Mouse (Mus musculus) liver, postnatal 0 days (tissue): ENCODE data around the gene E330021D16Rik.

Experiments
- CTCF ChIP-seq: sonication (generic); IDR thresholded peaks from 2 replicates; pipeline ENCODE4 v1.5.1; 2016; ENCODE audit warnings: antibody characterized with exemption, low read depth
- EP300 ChIP-seq: IDR thresholded peaks from 2 replicates; pipeline ENCODE4 v1.6.1; 2016; ENCODE audit warnings: antibody characterized with exemption, low read depth, mild to moderate bottlenecking

DNA sequence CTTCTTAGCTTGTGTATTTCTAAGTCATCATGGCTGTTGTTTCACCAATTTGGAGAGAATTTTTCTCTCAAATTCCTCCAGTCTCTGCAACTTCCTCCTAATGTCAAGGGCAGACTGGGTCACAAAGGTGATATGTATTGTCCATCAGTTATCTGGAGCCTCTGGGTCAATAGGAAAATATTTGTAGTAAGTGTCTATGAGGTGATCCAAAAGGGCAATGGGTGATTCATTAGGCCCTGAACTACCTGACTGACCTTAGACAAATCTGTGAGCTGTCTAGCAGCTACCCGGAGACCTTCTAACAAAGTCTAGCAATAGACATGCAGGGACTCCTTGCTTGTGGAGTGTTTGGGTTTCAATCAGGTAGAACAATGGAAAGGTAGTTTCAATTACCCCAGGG, 40.9 kb upstream of the E330021D16Rik start:
- TF ChIP-seq CTCF (no peak), EP300 (no peak)
